Mouse (Mus musculus) cerebellum, adult 9-10 months (tissue): ENCODE results near the gene Pitpna.

Source experiments
- DNase-seq: peaks from one replicate; pipeline ENCODE4 v3.0.0; 2022

Pitpna gene

GRCm38 (mm10) chr11:75658996-75659750 lies 71.3 kb downstream of the Pitpna start:
- no peak for DNase-seq

GRCm38 (mm10) chr11:75660081-75660590 lies 72.2 kb downstream of the Pitpna start:
- no peak for DNase-seq

- no peak for DNase-seq
Observed at GRCm38 (mm10) chr11:75660941-75661800, 73.3 kb downstream of the Pitpna start.

GRCm38 (mm10) chr11:75662131-75662530 lies 74.2 kb downstream of the Pitpna start:
- no peak for DNase-seq

GRCm38 (mm10) chr11:75666296-75666695 lies 78.4 kb downstream of the Pitpna start:
- DNase-seq: no peak

- DNase-seq: no peak
Observed at GRCm38 (mm10) chr11:75668621-75669020, 80.7 kb downstream of the Pitpna start.

GRCm38 (mm10) chr11:75669176-75669852 lies 81.4 kb downstream of the Pitpna start:
- DNase-seq: no peak

GRCm38 (mm10) chr11:75669853-75670200 lies 81.9 kb downstream of the Pitpna start:
- DNase-seq: no peak

GRCm38 (mm10) chr11:75671426-75672180 lies 83.7 kb downstream of the Pitpna start:
- no peak for DNase-seq

- no peak for DNase-seq
Observed at GRCm38 (mm10) chr11:75673411-75673810, 85.5 kb downstream of the Pitpna start.

- no peak for DNase-seq
Observed at GRCm38 (mm10) chr11:75674875-75675274, 87.0 kb downstream of the Pitpna start.

GRCm38 (mm10) chr11:75677881-75678746 lies 90.2 kb downstream of the Pitpna start:
- DNase-seq: peak; percentile 59
